Mouse (Mus musculus) stomach, postnatal 0 days (tissue): ENCODE data around the gene 4933436I01Rik.

Source experiments
- CTCF ChIP-seq: IDR thresholded peaks from 2 replicates; pipeline ENCODE4 v1.5.1; 2016; ENCODE audit warnings: antibody characterized with exemption, low read depth, mild to moderate bottlenecking, moderate library complexity
- EP300 ChIP-seq: optimal IDR thresholded peaks from 2 replicates; pipeline ENCODE3; 2016; ENCODE audit warnings: antibody characterized with exemption

DNA sequence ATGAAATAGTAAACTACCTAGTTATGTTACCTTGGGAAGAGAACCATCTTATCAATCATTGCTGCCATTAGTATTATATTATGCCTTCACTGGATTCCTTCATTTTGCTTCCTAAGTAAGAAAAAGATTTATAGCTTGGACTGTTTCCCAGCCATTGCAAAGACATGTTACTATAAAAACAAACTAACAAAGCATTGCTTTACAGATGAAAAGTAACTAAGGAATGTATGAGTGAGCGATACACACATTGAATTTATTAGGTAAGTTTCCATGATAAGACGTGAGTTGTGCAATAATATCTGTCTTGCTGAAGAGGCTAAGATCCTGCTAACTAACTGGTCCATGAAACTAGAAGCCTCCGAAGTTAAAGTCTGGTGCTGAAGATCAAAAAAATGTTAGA is 37.8 kb downstream of the 4933436I01Rik start:
- TF ChIP-seq CTCF = no peak
- TF ChIP-seq EP300 = no peak
